Mouse (Mus musculus): Measurements from ENCODE around the gene Tagln3. TPM values are rescaled to one million over a fixed set of nuclear protein-coding genes. Genes with fewer than 3 reads are reported as not detected.

The Tagln3 gene
- polyA plus RNA-seq, 2 experiments, result 0.39 TPM; not detected in 1

DNA sequence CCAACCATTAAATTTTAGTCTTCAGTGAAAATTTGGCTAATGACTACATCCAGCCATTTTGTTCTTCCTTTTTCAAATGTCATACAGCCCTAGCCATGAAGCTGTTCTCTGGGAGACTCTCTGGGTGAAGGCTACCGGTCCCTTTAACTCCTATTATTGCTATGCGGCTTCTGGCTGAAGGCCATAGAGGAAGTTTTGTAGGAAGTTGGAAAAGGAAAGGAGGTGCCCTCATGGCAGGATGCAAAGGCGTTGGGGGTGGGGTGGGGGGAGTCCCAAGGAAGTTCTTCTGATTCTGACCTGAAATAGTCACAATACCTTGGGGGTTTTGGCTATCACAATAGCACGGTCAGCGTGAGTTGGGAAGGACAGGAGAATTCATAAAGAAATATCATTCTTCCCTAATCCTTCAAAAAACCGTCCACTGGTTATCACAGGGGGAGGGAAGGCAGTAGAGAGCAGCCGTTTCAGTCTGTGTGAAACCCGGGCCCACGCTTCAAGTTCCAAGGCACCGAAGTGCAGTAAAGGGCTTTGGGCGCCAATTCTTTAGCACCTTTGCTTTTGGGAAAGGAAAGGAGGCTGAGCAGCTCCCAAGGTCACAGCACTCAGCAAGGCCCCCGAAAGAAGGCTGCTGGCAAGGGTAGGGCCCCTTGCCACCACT, 33.1 kb upstream of the Tagln3 start:
- Histone ChIP-seq H3K27ac (no peak overlapping the region), H3K27me3 (ENCODE audit: control insufficient read depth, insufficient read depth, low read length) (no peaks in the 10 kb centered on the region), H3K9me3 (ENCODE audit: control insufficient read depth, low read length) (no peaks in the 10 kb centered on the region), H3K4me2 (ENCODE audit: low read depth) (no peak overlapping the region), H3K4me3 (ENCODE audit: insufficient read depth in 1 of 2, low read depth in 2 of 2, low read length in 2 of 2) (no peak overlapping the region), H3K36me3 (replicated peaks; ENCODE audit: control insufficient read depth, insufficient read depth, low read depth) (no peaks in the 10 kb centered on the region), H3K4me1 (replicated peaks; ENCODE audit: control insufficient read depth in 2 of 2, insufficient read depth in 2 of 2, low read length in 1 of 2) (no peaks in the 10 kb centered on the region), H3K9ac (replicated peaks) (no peak overlapping the region)
- ATAC-seq (ENCODE audit: insufficient read depth) (no peak), DNase-seq (ENCODE audit: low read depth in 3 of 3, low spot score in 3 of 3) (no peak)
- TF ChIP-seq EP300 (IDR thresholded peaks at IDR 0.05; ENCODE audit: low read depth), result no peak
- no peak for TF ChIP-seq CTCF (IDR thresholded peaks at IDR 0.05; ENCODE audit: low read depth)
- WGBS (ENCODE audit: insufficient replicate concordance), result 45% methylated on average over 12 of the region's 12 CpGs

DNA sequence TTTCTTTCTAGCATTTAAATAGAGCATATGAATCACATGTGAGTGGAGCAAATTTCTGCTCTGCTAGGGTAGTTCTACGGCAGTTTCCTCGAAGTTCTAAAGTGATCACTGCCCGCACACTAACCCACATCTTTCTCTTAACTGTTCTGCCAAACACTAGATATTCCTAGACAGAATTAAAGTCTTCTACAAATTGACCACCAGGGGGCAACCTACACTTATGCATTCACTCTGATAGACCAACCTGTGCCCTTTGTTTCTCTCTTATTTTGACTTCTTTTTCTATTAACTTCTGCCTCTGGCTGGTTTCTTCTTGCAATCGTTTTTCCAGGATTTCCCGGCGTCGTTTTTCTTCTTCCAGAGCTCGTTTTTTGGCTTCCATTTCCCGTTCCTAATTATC, 32.4 kb upstream of the Tagln3 start:
- Histone ChIP-seq H3K9ac (replicated peaks) (no peak overlapping the region), H3K9me3 (ENCODE audit: control insufficient read depth, low read length) (no peaks in the 10 kb centered on the region), H3K4me2 (ENCODE audit: low read depth) (no peak overlapping the region), H3K4me1 (replicated peaks; ENCODE audit: control insufficient read depth in 2 of 2, insufficient read depth in 2 of 2, low read length in 1 of 2) (no peaks in the 10 kb centered on the region), H3K36me3 (replicated peaks; ENCODE audit: control insufficient read depth, insufficient read depth, low read depth) (no peaks in the 10 kb centered on the region), H3K27me3 (ENCODE audit: control insufficient read depth, insufficient read depth, low read length) (no peaks in the 10 kb centered on the region), H3K4me3 (ENCODE audit: insufficient read depth in 1 of 2, low read depth in 2 of 2, low read length in 2 of 2) (no peak overlapping the region), H3K27ac (no peak overlapping the region)
- DNase-seq (ENCODE audit: low read depth in 3 of 3, low spot score in 3 of 3) (peak in 2 of 3 experiments; percentile 13 to 26), ATAC-seq (ENCODE audit: insufficient read depth) (no peak)
- TF ChIP-seq EP300 (IDR thresholded peaks at IDR 0.05; ENCODE audit: low read depth), result no peak
- TF ChIP-seq CTCF (IDR thresholded peaks at IDR 0.05; ENCODE audit: low read depth), result peak; percentile 69
- WGBS (ENCODE audit: insufficient replicate concordance), result 13% methylated on average over 9 of the region's 9 CpGs

DNA sequence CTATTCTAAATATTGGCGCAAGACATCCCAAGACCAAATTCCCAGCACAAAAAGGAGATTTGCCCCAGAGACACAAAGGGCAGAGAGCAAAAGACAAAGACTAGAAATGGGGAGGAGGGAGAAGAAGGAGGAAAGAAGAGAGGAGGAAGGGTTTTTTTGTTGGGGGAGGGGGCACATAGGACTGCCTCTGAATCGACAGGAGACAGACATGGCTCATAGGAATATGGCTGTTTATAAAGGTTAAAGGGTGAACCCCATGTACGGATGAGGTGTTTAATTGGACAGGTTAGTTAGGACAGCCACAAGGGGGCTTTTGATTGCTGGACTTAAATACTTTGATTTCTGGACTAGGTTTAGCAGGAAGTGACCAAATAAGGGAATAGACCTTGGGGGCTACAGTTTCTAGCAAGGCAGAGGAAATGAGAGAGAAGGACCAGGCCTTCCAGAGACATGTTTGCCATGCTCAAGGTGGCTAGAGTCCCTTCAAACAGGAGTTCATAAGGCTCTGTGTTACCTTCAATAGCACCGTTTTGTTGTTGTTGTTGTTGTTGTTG, 19.3 kb upstream of the Tagln3 start:
- Histone ChIP-seq H3K4me2 (ENCODE audit: low read depth) (peak overlapping the region; percentile 71), H3K36me3 (replicated peaks; ENCODE audit: control insufficient read depth, insufficient read depth, low read depth) (no peaks in the 10 kb centered on the region), H3K9me3 (ENCODE audit: control insufficient read depth, low read length) (no peaks in the 10 kb centered on the region), H3K9ac (replicated peaks) (no peak overlapping the region), H3K27ac (no peak overlapping the region), H3K4me3 (ENCODE audit: insufficient read depth in 1 of 2, low read depth in 2 of 2, low read length in 2 of 2) (peak overlapping the region in 1 of 2 experiments; percentile 94; a peak in 1 of 4 replicates), H3K4me1 (replicated peaks; ENCODE audit: control insufficient read depth in 2 of 2, insufficient read depth in 2 of 2, low read length in 1 of 2) (peaks cover 2 to 9% of the 10 kb centered on the region in 2 experiments; a peak in 3 of 4 replicates), H3K27me3 (ENCODE audit: control insufficient read depth, insufficient read depth, low read length) (no peaks in the 10 kb centered on the region)
- no peak for DNase-seq (ENCODE audit: low read depth in 3 of 3, low spot score in 3 of 3)
- TF ChIP-seq CTCF (IDR thresholded peaks at IDR 0.05; ENCODE audit: low read depth) (no peak), EP300 (IDR thresholded peaks at IDR 0.05; ENCODE audit: low read depth) (no peak)
- ATAC-seq (ENCODE audit: insufficient read depth), result no peak
- WGBS (ENCODE audit: insufficient replicate concordance), result 68% methylated on average over 4 of the region's 4 CpGs

DNA sequence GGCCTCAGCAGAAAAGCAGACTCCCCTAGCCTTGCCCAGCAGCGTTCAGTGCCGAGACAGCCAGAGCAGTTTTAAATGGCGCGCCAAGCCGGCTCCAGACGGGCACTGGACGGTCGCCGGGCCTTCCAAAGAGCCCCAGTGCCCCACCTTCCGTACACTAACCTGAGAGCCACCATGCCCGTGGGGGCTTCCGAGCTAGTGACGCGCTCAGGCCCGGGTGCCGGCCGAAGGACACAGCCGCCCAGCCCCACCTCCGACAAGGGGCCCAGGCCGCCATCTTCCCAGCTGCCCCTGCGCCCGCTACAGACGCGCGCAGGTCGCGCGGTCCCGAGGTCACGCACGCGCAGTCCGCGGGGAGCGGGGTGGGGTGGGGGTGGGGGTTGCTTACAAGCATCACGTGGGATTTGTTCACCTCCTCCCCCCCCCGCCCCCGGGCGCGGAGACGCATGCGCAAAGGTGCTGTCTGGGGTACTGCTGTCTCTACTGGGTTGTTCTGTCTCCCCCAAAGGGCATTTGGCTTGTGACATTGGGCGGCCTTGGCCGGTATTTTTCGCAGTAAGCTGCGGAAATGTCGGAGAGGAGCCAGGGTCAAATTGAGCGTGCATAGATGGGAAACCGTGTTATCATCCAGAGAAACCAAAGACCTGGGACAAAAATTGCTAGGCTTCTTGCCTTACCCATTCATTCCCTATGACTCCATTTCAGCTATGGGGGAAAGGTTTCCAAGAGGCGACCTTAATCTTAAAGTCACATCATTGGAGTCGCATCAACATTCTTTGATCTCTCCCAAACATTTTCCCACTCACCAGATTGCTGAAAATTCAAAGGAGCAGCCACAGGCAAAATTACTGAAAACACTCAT, 18.4 kb upstream of the Tagln3 start, which contains the start of gene Abhd10:
Gene Abhd10 (minus strand): TSS at position 341 of the 862 bp plus-strand sequence.
- Histone ChIP-seq H3K27ac (peak within 1 kb of the TSS; percentile 65), H3K27me3 (ENCODE audit: control insufficient read depth, insufficient read depth, low read length) (no peaks in the 10 kb centered on the region), H3K9ac (replicated peaks) (peak within 1 kb of the TSS; percentile 98), H3K4me3 (ENCODE audit: insufficient read depth in 1 of 2, low read depth in 2 of 2, low read length in 2 of 2) (peak within 1 kb of the TSS; percentile 90 to 94), H3K4me2 (ENCODE audit: low read depth) (peak within 1 kb of the TSS; percentile 71), H3K36me3 (replicated peaks; ENCODE audit: control insufficient read depth, insufficient read depth, low read depth) (no peaks in the 10 kb centered on the region), H3K9me3 (ENCODE audit: control insufficient read depth, low read length) (no peaks in the 10 kb centered on the region), H3K4me1 (replicated peaks; ENCODE audit: control insufficient read depth in 2 of 2, insufficient read depth in 2 of 2, low read length in 1 of 2) (peaks cover 2 to 9% of the 10 kb centered on the region in 2 experiments; a peak in 3 of 4 replicates)
- ATAC-seq (ENCODE audit: insufficient read depth), result peak; percentile 99
- 1% methylated on average over 51 of the region's 51 CpGs for WGBS (ENCODE audit: insufficient replicate concordance)
- TF ChIP-seq EP300 (IDR thresholded peaks at IDR 0.05; ENCODE audit: low read depth) (no peak), CTCF (IDR thresholded peaks at IDR 0.05; ENCODE audit: low read depth) (no peak)
- peak; percentile 76 to 83 (median 78) for DNase-seq (ENCODE audit: low read depth in 3 of 3, low spot score in 3 of 3)

DNA sequence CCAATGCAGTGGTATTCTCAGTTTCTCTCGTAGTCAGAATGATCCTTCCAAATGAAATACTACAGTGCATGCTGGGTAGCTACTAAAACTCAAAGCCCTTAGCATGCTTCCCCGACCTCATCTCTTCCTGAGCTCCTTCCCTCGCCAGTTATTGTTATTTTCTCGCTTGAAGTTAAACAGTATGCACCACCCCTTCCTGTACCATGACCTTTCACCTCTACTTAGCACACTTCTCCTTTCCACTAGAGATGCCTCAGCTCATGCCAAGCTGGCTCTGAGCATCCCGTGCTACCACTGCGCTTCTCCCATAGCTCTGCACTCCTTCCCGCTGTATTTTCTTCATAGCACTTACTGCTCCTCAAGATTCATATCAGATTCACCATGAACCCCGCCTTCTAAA, 13.5 kb upstream of the Tagln3 start:
- Histone ChIP-seq H3K9ac (replicated peaks) (no peak overlapping the region), H3K36me3 (replicated peaks; ENCODE audit: control insufficient read depth, insufficient read depth, low read depth) (peaks cover 19% of the 10 kb centered on the region), H3K27me3 (ENCODE audit: control insufficient read depth, insufficient read depth, low read length) (no peaks in the 10 kb centered on the region), H3K4me3 (ENCODE audit: insufficient read depth in 1 of 2, low read depth in 2 of 2, low read length in 2 of 2) (no peak overlapping the region), H3K9me3 (ENCODE audit: control insufficient read depth, low read length) (no peaks in the 10 kb centered on the region), H3K4me2 (ENCODE audit: low read depth) (no peak overlapping the region), H3K4me1 (replicated peaks; ENCODE audit: control insufficient read depth in 2 of 2, insufficient read depth in 2 of 2, low read length in 1 of 2) (peaks cover 0 to 5% of the 10 kb centered on the region in 2 experiments; a peak in 2 of 4 replicates), H3K27ac (no peak overlapping the region)
- WGBS (ENCODE audit: insufficient replicate concordance), result 68% methylated on average over 8 of the region's 8 CpGs
- ATAC-seq (ENCODE audit: insufficient read depth) (no peak), DNase-seq (ENCODE audit: low read depth in 3 of 3, low spot score in 3 of 3) (no peak)
- TF ChIP-seq CTCF (IDR thresholded peaks at IDR 0.05; ENCODE audit: low read depth), result no peak
- TF ChIP-seq EP300 (IDR thresholded peaks at IDR 0.05; ENCODE audit: low read depth), result no peak
